Mouse (Mus musculus): ENCODE measurements at regions not wholly inside any gene's neighbourhood (a gene's known extent, or its start where the extent isn't known, plus 50 kb on each side); places are given as distances from the start of the nearest gene placed in this dataset.

- DNase-seq (ENCODE audit: extremely low spot score in 1 of 2, low spot score in 1 of 2), result no peak
Observed at GRCm38 (mm10) chr15:48860627-48861026, 5024.1 kb upstream of the Gm7489 start.

GRCm38 (mm10) chr15:48898546-48898945, 4986.2 kb upstream of the Gm7489 start:
- DNase-seq (ENCODE audit: extremely low spot score in 1 of 2, low spot score in 1 of 2), result no peak

DNA sequence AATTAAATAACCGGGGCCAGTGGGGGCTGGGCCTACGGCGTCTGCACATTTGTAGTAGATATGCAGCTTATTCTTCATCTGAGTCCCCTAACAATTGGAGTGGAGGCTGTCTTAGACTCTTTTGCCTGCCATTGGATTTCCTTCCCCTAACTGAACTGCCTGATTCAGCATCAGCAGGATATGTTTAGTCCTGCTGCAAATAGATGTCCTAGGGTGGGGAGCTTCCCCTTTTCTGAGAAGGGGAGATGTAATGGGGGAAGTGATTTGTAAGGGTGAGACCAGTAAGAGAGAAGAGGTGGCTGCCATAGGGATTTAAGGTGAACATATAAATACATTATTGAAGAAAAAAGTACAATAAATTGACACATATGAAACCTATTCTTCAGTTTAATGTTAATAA, 4980.0 kb upstream of the Gm7489 start:
- peak; percentile 3 to 4 for DNase-seq (ENCODE audit: extremely low spot score in 1 of 2, low spot score in 1 of 2)

DNA sequence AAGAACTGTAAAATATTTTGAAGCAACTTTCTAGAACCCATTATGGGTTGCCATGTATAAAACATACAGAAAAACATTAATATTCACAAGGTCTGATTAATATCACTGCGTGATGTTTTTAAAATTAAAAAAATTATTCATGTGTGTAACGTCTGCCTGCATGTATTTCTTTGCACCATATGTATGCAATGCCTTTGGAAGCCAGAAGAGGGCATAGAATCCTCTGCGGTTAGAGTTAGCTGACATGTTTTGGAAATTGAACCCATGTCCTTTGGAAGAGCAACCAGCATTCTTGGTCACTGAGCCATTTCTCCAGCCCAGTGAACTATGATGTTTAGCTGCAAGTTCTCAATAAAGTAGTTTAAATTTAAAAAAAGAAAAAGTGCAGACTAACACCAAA, 4958.8 kb upstream of the Gm7489 start:
- DNase-seq (ENCODE audit: extremely low spot score in 1 of 2, low spot score in 1 of 2), result no peak

GRCm38 (mm10) chr15:48946150-48946549, 4938.6 kb upstream of the Gm7489 start:
- DNase-seq (ENCODE audit: extremely low spot score in 1 of 2, low spot score in 1 of 2), result no peak

GRCm38 (mm10) chr15:48976176-48976575, 4908.5 kb upstream of the Gm7489 start:
- no peak for DNase-seq (ENCODE audit: extremely low spot score in 1 of 2, low spot score in 1 of 2)

DNA sequence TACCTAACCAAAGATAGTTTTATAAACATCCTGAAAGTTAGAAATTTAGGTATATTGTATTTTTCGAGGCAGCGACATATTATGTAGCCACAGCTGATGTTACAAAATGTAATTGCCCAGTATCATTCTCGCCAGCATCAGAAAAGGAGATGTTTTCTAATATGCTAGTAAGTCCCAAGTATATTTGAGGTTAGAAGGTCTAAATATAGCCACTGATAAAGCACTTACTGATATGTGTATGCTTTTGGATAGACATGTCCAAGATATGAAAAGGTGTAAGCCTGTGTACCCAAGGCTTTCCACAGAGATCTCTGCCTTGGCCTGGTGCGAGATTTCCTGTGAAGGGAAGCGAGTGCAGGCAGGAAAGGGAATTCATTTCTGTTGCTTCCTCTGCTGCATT, 4908.1 kb upstream of the Gm7489 start:
- no peak for DNase-seq (ENCODE audit: extremely low spot score in 1 of 2, low spot score in 1 of 2)
